Mouse (Mus musculus) thymus, postnatal 36 days (tissue): ENCODE results near the gene Vwa5b2.

Source experiments
- DNase-seq, 2 experiments: peaks; one replicate each; pipeline ENCODE4 v3.0.0; 2022; ENCODE audit warnings: mixed read lengths in 2 of 2

The Vwa5b2 gene

DNA sequence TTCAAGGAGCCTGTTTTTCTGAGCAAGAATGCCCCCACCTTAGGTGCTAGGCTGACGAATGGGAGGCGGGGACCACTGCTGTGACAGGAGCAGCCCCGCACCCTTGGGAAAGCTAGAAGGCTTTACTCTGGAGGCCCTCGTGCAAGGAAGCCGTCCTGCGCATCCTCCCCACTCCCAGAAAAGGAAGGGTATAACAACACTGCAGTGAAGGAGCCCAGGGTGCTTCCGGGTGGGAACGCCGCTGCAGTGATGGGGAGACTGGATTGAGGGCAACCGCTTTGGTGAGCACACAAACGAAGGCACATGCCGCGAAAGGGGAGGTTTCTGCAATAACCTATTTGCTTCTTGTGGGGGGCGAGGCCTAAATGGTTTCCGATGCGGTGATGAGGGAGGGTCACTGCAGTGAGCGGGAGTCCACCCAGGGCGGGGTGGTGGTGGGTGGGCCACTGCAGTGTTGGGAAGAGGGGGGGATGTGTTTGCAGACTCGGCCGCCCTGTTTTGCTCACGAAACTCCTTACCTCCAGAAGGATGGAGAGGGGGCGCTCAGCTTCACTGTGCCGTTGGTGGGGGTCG is at the start of gene Vwa5b2:
Vwa5b2 (plus strand) TSS at position 106 of the 573 bp plus-strand sequence.
- no peak for DNase-seq

DNA sequence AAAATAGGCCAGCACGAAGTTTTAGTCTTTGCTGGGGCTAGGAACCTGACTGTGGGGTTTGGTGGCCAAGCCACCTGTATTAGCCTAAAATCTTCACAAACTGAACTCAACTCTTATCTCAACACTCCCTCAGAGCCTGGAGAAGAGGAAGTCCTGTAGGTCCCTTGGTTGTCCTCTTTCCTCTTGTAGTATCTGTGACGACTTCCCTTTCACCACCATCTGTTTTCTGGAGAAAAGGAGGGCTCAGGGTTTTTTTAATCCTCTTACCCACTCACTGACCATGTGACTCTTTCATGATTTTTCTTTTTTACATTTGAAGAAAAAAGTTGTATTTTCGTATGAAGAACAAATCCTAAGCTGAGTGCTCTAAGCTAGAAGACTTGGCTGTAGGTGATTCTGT is 49.6 kb upstream of the Vwa5b2 start:
- no peak for DNase-seq

DNA sequence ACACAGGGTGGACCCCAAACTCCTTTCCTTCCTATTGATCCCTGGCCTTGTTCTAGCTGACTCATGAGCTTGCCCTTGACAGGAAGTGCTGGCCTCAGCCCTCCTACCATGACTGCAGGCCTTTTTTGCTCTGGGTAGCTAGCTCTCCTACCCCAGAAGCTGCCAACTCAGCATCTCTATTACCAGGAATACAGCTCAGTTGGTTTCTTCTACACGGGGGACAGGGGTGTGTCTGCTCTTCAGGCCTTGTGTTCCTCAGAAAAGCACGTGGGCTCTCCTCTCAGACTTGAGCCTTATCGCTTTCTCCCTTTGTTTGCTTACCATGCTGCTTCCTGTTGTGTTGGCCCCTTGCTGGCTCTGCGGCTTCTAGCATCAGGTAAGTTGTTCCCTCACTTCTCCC is 48.8 kb upstream of the Vwa5b2 start:
- DNase-seq = no peak

DNA sequence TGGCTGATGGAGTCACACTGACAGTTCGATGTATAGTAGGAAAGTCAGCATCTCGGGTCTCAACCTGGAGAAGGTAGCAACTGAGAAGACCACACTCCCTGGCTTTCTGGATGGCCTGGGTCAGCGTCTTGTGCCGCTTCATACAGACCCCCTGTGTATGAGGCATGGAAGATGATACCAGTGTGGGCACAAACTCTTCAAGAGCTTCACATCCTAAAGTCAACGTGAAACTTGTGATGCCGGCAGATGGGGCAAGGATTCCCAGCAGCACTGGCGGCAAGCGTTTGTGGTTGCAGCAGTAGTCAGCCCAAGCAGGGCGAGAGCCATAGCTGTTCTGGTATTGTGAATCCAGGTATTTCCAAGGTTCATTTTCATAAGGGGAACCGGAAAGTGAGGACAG is 43.6 kb upstream of the Vwa5b2 start:
- no peak for DNase-seq

DNA sequence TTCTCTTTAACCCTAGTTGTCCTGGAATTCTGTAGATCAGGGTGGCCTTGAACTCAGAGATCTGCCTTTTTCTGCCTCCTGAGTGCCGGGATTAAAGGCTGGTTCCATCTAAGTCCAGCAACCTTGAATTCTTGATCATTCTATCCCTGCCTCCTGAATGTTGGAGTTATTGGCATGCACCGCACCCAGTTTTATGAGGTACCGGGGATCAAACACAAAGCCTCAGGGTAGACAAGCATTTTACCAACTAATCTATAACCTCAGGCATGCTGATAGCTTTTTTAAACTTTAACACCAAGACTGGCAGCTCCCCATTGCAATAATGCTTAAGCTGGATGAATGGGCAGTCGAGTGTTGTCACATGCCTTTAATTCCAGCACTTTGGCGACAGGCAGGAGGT is 41.8 kb upstream of the Vwa5b2 start:
- no peak for DNase-seq

DNA sequence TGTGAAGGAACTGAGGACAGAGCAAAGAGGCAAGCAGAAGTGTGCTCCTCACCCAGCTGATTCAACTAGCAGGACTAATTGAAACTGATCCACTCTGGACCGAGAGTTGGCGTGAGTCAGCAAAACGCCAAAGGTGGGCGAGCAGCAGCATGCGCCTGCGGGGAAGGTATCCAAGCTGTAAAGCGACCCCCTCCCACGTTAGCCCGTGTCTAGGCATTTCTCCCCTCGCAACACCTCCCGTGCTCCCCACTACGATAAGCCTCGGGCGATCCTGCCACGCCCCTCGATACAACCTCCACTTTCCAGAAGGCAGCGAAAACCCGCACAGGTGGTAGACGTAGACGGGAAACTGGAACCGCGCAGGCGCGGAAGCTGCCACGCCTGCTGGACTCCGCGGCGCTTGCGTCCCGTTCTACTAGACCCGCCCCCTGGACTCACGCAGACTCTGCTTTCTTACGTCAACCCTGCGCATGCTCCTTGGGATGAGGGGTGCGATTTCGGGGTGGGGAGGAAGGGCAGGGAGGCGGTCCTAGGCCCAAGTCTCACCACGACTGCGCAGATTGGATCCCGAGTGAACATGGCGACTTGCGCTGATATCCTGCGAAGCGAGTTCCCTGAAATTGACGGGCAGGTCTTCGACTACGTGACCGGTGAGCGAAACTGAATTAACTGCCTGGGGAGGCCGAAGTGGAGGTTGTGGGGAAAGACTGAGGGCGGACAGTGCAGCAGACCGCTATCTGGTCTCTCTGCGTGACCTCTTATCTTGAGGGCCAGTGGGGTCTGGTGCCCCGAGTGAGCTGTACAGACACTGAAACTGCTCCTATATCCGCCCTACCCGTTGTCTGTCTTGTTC is 40.9 kb upstream of the Vwa5b2 start, which contains the start of gene Abcf3:
Abcf3 (plus strand) TSS at position 482 of the 853 bp plus-strand sequence.
- peak; percentile 96 to 98 for DNase-seq

DNA sequence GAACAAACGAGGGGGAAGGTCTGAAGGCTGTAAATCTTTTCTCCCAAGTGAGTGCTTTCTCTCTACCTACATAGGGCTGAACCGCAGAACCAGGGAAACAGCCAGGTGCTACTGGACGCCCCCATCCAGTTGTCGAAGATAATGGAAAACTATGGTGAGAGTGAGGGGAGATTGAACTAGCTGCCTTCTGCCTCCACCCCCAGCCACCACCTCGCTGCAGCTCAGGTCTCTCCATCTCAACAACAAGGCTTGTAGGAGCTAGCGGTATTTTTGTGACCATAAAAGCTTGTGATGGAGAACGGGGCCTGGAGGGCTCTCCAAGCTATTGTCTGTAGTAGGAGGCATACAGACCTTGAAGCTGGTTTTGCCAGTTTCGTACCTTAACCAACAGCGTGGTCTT is 40.1 kb upstream of the Vwa5b2 start:
- DNase-seq = no peak

DNA sequence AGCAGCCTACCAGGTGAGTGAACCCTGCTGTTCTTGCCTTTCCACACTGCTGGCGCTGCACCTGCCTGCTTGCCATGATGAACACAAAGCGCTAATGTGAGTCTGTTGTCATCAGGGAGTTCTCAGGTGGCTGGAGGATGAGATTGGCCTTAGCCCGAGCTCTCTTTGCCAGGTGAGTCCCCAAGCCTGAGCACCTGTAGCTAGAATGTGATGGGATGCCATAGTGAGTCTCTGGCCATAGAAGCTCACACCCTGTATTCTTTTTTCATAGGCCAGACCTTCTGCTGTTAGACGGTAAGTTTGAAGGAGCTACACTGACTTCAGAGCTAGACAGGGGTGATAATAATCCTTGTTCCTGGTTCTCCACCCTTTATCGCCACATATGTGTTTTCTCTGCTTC is 37.6 kb upstream of the Vwa5b2 start:
- DNase-seq = no peak

DNA sequence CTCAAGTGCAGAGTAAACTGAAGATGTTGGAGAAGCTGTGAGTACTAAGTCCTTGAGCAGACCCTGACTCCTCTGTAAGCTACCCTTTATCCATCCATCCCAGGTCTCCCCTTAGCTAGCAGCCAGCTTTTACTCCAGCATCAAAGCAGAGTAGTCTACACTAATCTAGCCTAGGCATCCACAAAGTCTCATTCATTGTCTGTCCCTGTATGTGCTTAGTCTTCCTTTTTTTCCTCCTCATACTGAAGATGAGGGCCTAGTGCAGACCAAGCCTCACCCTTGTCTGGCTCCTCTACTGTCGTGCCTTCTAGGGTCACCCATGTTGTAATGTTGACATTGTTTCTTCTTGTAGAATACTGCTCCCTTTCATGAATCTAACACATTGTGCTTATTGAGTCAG is 36.7 kb upstream of the Vwa5b2 start:
- DNase-seq = no peak

DNA sequence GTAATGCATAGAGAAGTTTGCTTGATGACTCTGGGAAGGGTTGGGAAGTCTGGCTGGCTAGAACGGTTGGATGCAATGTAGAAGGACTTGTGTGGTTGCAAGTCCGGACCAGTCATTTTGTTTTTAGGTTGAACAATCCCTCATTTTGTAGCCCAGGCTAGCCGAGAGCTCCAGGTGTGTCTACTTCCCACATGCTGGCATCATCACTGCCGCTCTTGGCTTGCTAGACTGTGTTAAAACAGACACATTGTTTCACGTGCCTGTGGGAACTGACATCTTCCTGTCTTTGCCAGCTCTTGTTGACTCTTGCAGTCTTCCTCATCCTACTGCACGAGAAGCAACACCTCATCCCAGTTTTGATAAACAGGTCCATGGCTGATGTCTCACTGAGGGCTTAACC is 34.3 kb upstream of the Vwa5b2 start:
- no peak for DNase-seq

DNA sequence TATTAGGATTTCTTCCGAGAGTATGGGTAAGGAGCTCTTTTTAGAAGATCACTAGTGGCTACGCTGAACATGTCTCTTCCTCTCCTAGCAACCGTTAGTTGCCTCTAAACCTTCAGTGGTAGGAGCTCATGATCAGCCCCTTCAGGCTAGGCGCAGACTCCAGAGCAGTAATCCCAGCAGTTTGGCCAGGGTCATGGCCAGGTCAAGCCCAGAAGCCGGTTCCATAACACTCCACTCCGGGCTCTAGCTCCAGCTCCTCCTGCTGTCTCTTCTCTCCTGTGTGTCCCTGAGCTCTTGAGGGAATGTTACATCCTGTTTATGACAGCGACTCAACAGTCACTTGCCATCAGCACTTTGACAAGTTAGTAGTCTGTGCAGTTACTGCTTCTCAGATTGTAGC is 31.9 kb upstream of the Vwa5b2 start:
- no peak for DNase-seq

DNA sequence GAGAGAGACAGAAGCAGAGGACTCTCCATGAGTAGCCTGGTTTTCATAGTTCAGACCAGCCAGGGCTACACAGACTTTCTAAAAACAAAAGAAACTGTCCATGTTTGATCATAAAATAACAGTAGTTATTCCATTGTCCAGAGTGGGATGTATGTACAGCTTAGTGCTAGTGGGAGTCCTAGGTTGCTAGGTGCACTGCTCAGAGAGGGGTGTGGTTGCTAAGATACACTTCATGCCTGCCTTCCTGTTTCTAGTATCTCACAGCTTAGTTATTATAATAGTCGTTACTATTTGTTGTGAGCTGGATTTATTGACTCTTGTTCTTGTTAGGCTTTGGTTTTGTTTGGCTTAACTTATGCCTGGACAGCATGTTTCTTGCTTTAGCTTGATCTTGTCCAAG is 24.2 kb upstream of the Vwa5b2 start:
- no peak for DNase-seq

DNA sequence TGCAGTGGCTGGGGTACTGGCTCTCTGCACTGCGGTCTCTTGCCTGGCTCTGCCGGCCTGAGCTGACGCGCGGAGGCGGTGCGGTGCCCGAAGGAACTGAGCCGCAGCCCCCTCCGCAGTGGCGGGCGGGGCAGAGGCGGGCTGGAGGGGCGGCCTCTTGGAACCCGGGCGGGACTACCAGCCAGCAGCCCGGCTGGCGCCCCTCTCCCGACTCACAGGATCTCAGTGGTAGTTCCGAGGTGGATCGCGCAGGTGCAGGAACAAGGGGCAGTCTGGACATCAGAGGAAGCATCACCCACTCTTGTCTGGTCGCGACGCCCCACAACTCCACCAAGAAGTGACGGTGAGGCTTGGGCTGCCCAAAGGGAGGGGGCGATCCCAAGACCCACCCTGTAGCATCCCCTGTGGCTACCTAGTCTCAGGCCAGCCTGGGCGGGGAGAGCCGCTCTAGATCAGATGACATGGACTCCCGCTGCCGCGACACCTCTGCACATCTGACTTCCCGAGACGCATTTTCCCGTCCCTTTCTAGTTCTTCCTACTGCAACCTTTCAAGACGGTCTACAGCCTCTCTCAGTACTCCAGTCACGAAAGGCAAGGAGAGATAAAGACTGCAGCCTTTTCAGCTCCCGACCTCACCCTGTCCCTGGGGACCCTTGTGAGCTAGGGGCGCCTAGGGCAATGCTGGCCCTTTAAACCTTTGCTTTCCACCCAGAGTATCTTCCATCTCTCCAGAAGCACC is 838 bp downstream of the Vwa5b2 start:
- DNase-seq = peak in 1 of 2 experiments; percentile 11

DNA sequence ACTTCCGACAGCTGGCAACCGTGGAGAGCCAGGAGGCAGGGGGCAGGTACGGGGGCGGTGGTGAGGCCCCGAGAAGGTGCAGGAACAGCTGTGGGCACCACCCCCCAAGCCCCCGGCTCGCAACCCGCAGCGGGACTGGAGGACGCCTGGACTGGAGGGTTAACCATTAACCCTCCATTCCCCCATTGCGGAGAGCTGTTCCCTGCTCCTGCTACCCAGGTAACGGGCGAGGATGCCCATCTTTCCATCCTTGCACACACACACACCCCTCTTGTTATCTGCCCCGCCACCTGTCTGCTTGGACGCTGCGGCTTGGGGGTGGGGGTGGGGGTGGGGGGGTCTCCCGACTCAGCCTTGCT is 1.4 kb downstream of the Vwa5b2 start:
- DNase-seq = no peak

DNA sequence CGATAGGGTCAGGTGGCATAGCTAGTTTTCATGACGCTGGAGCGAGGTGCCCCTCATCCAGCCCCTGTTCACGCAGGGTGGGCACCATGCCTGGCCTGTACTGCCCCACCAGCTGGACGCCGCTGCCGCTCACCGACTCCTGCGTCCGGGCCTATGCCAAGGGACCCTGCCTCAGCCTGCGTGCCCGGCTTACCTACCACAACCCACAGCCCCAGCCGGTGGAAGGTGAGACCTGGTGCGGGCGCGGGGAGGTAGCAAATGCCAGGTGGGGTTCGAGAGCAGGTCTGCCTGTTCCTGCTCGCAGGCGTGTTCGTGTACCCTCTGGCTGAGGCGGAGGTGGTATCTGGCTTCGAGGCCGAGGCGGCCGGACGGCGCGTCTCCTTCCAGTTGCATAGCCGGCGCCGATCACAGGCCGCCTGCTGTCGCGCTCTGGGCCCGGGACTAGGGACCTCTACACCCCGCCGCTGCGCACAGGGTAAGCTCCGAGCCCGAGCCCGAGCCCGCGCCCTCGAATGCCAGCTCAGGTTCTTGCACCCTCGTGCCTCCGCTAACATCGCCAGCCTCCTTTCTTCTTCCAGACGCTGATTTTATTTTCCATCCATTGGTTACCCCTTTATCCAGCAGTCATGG is 1.9 kb downstream of the Vwa5b2 start:
- peak in 1 of 2 experiments; percentile 5 for DNase-seq

DNA sequence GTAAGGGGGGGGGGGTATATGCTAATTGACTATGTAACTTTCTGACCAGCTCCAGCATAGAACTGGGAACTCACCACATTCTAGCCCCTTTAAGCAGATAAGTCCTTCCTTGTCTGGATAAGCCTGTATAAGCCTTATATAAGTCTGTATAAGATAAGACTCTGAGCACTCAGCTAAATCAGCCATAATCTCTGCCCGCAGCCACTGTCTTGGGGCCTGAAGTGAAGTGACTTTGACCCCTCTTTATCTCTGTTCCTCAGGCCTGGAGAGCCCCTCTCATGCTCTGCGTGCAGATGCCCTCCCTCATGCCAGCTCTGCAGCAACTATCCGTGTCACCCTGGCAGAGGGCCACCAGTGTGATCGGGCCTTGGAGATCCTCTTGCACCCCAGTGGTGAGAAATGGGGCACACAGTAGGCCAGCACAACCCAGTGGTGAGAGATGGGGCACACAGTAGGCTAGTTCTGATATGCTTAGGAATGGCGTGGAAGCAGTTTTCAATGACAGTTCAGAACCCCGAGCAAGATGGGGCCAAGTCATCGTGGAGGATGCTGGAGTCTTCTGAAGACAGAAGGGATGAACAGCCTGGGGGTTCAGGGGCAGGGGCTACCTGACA is 5.9 kb downstream of the Vwa5b2 start:
- no peak for DNase-seq

DNA sequence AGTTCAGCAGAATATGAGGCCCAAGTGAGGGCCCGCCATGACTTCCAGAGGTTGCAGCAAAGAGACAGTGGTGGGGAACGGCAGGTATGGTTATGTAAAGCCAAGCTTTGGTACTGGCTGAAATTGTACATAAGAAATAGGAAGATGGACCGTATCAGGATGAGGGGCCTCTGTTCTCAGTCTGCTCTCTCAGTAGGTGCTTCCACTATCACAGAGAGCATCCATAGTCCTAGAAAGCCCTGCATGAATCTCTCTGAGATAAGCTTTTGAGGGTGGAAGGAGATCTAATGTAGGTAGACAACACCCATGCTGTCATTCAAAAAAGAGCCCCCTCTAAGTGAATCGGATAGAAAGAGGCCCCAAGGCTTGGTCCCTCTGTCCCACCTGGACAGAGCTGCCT is 6.5 kb downstream of the Vwa5b2 start:
- no peak for DNase-seq

DNA sequence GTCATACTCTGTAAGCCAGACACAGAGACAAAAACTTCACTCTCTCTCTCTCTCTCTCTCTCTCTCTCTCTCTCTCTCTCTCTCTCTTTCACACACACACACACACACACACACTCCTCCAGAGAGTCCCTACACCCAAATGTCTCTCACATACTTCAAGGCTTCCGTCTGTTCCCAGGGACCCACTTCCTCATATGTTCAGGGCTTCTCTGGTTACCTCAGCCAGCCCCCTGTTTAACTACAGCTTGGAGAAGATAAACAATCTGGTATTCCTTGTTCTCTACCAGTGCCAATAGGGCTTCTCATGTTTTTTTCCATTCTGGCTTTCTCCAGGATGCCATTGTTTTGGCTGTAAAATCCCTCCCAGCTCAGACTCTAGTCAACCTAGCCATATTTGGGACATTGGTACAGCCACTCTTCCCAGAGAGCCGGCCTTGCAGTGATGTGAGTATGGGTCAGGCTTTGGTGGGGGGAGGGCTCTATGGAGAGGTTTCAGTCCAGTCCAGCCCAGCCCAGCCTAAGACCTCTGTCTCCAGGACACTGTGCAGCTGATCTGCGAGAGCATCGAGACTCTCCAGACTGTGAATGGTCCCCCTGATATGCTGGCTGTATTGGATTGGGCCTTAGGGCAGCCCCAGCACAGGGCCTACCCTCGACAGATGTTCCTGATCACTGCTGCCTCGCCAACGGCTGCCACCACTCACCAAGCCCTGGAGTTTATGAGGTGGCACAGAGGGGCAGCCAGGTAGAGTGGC is 7.6 kb downstream of the Vwa5b2 start:
- DNase-seq = no peak

DNA sequence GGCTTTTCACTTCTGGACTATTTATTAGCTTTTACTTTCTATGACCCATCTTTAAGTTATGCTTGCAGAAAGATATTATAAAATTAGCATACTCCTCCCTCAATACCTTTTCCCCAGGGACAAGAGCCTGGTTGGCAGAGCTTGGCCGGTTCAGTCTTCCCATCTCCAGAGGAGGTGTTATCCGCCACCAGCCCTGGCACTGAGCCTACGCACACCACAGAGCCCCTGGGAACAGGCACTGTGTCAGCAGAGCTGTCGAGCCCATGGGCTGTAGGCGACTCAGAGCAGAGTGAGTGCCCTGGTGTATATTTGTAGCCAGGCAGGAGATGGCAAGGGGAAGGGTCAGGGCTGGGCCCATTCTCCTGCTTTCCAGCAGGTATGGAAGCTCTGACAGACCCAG is 11.2 kb downstream of the Vwa5b2 start:
- DNase-seq = no peak

DNA sequence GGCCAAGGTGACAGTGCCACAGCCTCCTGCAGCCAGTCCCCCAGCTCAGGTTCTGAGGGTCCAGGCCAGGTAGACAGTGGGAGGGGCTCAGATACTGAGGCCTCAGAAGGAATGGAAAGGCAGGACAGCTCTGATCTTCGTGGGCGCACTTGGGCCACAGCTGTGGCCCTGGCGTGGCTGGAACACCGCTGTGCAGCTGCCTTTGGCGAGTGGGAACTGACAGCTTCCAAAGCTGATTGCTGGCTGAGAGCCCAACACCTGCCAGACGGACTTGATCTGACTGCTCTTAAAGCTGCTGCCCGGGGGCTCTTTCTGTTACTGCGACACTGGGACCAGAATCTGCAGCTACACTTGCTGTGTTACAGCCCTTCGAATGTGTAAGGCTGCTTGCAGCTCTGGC is 15.4 kb downstream of the Vwa5b2 start:
- DNase-seq = no peak

DNA sequence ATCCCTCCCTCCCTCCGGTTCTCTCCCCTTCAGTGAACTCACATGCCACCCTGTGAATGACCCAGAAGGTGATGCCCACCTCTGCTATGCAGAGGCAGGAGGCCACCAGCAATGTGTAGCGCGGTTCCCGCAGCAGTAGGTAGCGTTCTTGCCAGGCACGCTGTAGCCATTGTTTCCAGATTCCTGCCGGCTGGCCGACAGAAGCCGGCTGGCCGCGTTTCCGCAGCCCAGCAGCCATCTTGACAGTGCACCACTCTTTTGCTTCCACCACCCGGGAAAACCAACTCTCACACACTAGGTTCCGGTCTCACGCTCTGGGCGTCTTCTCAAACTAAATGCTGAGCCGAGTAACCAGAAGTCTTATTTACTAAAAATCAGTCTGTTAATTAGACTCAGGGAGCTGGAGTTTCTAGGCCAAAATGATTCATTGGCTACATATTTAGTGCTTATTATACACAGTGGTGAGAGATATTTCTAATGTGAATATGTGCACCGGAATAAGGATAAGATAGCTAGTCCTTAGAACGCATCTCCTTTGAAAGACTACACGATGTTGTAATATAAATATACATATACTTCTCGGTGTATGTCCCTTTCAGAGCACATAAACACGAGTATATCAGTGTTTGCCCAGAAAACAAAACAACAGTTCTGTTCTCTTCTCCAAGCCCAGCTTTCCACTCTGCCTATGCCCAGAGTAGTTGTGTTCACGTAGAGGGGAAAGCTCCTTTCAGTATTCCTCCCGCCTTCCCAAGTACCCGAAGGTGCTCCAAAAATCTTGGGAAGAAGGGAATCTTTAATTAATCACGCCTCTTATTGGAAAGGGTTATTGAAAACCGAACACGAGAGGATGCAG is 21.5 kb downstream of the Vwa5b2 start:
- DNase-seq = peak; percentile 72 to 76
